Mouse (Mus musculus) lung, postnatal 0 days (tissue): ENCODE data around the gene Gabrb1. TPM values are rescaled to one million over a fixed set of nuclear protein-coding genes. Genes with fewer than 3 reads are reported as not detected.
A peak's percentile ranks its signal among the peaks of the same experiment; 100 is the strongest.

Source experiments
- ATAC-seq: fragments of 200-750 bp; cut with Nextera tagmentation; 2 replicates; pipeline ENCODE4 v1.8.0; 2017; ENCODE audit warnings: moderate library complexity
- DNase-seq: peaks from one replicate; pipeline ENCODE4 v3.0.0-alpha.2; 2016; ENCODE audit warnings: low spot score
- H3K27ac ChIP-seq: fragments of 300-500 bp; sonication (generic); 2 replicates; pipeline ENCODE4 v1.5.1; 2014; ENCODE audit warnings: antibody characterized with exemption, mild to moderate bottlenecking, low read length, mixed read lengths
- H3K27me3 ChIP-seq: fragments of 300-500 bp; sonication (generic); replicated peaks from 2 replicates; pipeline ENCODE4 v1.6.1; 2014; ENCODE audit warnings: low read length, mixed read lengths; ENCODE audit not compliant: insufficient read depth
- H3K36me3 ChIP-seq: fragments of 300-500 bp; sonication (generic); 2 replicates; pipeline ENCODE4 v1.6.1; 2014; ENCODE audit warnings: low read length, mixed read lengths; ENCODE audit not compliant: insufficient read depth
- H3K4me1 ChIP-seq: fragments of 300-500 bp; sonication (generic); 2 replicates; pipeline ENCODE4 v1.6.1; 2014; ENCODE audit warnings: antibody characterized with exemption, low read depth, low read length, mixed read lengths; ENCODE audit not compliant: insufficient read depth
- H3K4me2 ChIP-seq: fragments of 300-500 bp; sonication (generic); replicated peaks from 2 replicates; pipeline ENCODE4 v1.6.1; 2014; ENCODE audit warnings: low read depth, mild to moderate bottlenecking, low read length, moderate library complexity, mixed read lengths
- H3K4me3 ChIP-seq: fragments of 300-500 bp; sonication (generic); 2 replicates; pipeline ENCODE4 v1.5.1; 2014; ENCODE audit warnings: low read depth, low read length
- H3K9ac ChIP-seq: fragments of 300-500 bp; sonication (generic); replicated peaks from 2 replicates; pipeline ENCODE4 v1.6.1; 2014; ENCODE audit warnings: low read depth, mild to moderate bottlenecking
- H3K9me3 ChIP-seq: fragments of 300-500 bp; sonication (generic); 2 replicates; pipeline ENCODE4 v1.6.1; 2016; ENCODE audit warnings: low read length, mixed read lengths
- CTCF ChIP-seq: IDR thresholded peaks from 2 replicates; pipeline ENCODE4 v1.5.1; 2016; ENCODE audit warnings: antibody characterized with exemption, mild to moderate bottlenecking
- EP300 ChIP-seq: IDR thresholded peaks from 2 replicates; pipeline ENCODE4 v1.6.1; 2016; ENCODE audit warnings: antibody characterized with exemption, mild to moderate bottlenecking, control low read depth
- WGBS: fragments of 180-500 bp; shearing (Covaris S2); extraction: QIAGEN DNeasy Blood & Tissue Kit; methylation state at CpG from one replicate; pipeline ENCODE4 v1.1.7; 2014; 5-methylcytosine and 5-hydroxymethylcytosine counted together
- polyA plus RNA-seq: library from polyadenylated mRNA; unstranded; fragments of >200 nt; fragmentation: Nextera tagmentation; extraction: Ambion mirVana; gene quantifications from 2 replicates; pipeline ENCODE4 v1.2.1, GENCODE M21; 2015

The Gabrb1 gene
- polyA plus RNA-seq, 1 experiment from 2014 or later: 1.2 TPM

DNA sequence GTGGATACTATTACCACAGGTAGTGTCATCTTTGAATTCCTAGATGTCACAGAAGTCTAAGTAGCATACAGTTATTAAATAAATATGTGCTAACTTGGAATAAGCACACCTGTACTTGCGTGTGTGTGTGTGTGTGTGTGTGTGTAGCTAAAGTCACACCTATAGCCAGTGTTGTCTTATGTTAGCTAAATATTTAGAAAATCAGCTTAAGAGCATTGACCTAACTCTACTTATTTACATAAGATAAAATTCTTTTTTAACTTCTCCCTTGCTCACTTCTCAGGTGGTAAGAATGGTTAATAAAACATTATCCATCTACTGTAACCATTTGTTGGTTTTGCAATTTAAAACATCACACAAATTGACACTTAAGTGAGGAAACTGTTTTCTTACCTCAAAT, 256.1 kb downstream of the Gabrb1 start:
- Histone ChIP-seq H3K4me3 (no peak overlapping the region), H3K36me3 (no peaks in the 10 kb centered on the region), H3K4me2 (no peak overlapping the region), H3K27me3 (no peaks in the 10 kb centered on the region), H3K4me1 (no peaks in the 10 kb centered on the region), H3K9ac (no peak overlapping the region), H3K9me3 (no peaks in the 10 kb centered on the region), H3K27ac (no peak overlapping the region)
- TF ChIP-seq CTCF (no peak), EP300 (no peak)
- DNase-seq (no peak), ATAC-seq (no peak)
- WGBS: 44% methylated on average over 1 of the region's 1 CpGs

DNA sequence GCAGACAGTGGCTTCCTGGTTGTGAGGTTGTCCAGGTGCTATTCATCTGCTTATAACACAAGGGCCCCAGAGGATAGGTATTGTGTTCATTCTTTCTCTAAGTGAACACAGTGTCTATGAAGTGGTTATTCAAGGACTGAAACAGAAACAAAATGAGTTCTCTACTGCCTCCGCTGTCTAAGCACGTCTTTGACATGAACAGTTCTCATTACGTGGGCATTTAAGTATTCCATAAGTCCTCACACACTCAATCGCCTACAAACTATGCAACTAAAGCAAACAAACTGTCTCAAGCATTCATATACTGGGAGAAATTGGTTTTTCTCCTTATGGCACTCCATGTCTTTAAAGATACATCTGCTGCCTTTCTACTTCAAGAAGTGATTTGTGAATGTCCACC, 257.8 kb downstream of the Gabrb1 start:
- Histone ChIP-seq H3K4me1 (no peaks in the 10 kb centered on the region), H3K4me3 (no peak overlapping the region), H3K36me3 (no peaks in the 10 kb centered on the region), H3K27me3 (no peaks in the 10 kb centered on the region), H3K27ac (no peak overlapping the region), H3K9me3 (no peaks in the 10 kb centered on the region), H3K9ac (no peak overlapping the region), H3K4me2 (no peak overlapping the region)
- DNase-seq (no peak), ATAC-seq (no peak)
- 69% methylated on average over 4 of the region's 4 CpGs for WGBS
- TF ChIP-seq CTCF: no peak
- TF ChIP-seq EP300: no peak

DNA sequence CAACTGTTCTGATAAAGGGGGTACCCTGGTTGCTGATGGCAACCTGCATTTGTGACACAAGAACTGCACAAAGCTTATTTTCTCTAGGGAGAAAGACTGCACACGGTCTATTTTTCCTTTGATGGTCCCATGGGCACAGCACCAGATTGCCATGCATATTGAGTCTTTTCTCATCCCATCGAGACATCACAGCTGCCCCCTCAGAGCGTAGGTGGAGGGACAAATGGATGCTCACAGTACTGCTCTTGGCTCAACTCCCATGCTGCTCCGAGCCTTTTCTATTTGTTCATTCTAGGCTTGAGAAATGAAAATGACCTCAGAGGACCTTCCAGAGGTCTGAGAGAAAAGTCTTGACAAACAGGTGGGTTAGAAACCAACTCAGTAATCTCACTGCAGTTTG, 259.3 kb downstream of the Gabrb1 start:
- Histone ChIP-seq H3K4me1 (no peaks in the 10 kb centered on the region), H3K27me3 (no peaks in the 10 kb centered on the region), H3K4me2 (no peak overlapping the region), H3K27ac (no peak overlapping the region), H3K4me3 (no peak overlapping the region), H3K9ac (no peak overlapping the region), H3K9me3 (no peaks in the 10 kb centered on the region), H3K36me3 (no peaks in the 10 kb centered on the region)
- TF ChIP-seq CTCF (no peak), EP300 (no peak)
- DNase-seq (no peak), ATAC-seq (no peak)
- 75% methylated on average over 4 of the region's 4 CpGs for WGBS

DNA sequence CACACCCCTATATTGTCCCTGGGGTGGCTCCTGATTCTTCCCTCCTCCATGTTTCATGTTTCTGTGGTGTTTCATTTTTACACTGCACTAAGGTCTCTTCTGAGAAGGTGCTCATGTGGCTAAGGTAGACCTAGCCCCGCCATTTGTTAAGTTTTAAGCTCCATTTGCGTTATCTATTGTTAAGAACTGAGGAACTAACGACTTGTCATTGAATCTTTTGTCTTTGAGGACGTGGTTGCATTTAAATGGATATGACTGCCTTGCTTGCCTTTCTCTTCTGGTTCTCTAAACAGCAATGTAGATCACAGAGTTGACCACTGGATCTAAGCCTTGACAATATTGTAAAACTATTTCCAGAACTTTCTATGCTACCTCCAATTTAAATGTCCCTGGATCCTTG, 265.7 kb downstream of the Gabrb1 start:
- no peak for ATAC-seq
- H3K9me3 ChIP-seq: no peaks in the 10 kb centered on the region
- no peak for TF ChIP-seq CTCF
- no peak for TF ChIP-seq EP300
- H3K36me3 ChIP-seq: no peaks in the 10 kb centered on the region
- H3K9ac ChIP-seq: no peak overlapping the region
- no peak overlapping the region for H3K4me2 ChIP-seq
- no peak overlapping the region for H3K27ac ChIP-seq
- 55% methylated on average over 4 of the region's 4 CpGs for WGBS
- H3K27me3 ChIP-seq: no peaks in the 10 kb centered on the region
- no peak for DNase-seq
- no peaks in the 10 kb centered on the region for H3K4me1 ChIP-seq
- no peak overlapping the region for H3K4me3 ChIP-seq

DNA sequence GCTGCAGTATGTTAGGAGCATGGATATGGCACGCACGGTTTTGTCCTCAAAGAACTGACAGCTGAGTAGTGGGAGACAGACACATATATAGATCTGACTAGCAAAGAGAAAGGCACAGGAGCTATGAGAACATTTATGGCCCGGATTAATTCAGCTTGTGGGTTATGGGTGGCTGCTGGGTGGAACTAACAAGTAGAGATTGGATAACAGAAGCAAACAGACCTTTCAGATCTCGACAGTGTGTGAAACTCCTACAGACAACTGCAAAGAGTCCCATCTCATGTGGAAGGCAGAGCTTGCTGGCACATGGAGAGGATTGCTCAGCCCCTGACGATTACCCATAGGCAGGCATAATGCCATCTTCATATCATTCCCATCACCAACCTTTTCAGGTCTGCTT, 268.4 kb downstream of the Gabrb1 start:
- DNase-seq (no peak), ATAC-seq (no peak)
- no peaks in the 10 kb centered on the region for H3K4me1 ChIP-seq
- H3K4me3 ChIP-seq: no peak overlapping the region
- H3K9me3 ChIP-seq: no peaks in the 10 kb centered on the region
- H3K27me3 ChIP-seq: no peaks in the 10 kb centered on the region
- no peaks in the 10 kb centered on the region for H3K36me3 ChIP-seq
- no peak overlapping the region for H3K4me2 ChIP-seq
- 68% methylated on average over 5 of the region's 5 CpGs for WGBS
- TF ChIP-seq CTCF (no peak), EP300 (no peak)
- H3K9ac ChIP-seq: no peak overlapping the region
- H3K27ac ChIP-seq: no peak overlapping the region

DNA sequence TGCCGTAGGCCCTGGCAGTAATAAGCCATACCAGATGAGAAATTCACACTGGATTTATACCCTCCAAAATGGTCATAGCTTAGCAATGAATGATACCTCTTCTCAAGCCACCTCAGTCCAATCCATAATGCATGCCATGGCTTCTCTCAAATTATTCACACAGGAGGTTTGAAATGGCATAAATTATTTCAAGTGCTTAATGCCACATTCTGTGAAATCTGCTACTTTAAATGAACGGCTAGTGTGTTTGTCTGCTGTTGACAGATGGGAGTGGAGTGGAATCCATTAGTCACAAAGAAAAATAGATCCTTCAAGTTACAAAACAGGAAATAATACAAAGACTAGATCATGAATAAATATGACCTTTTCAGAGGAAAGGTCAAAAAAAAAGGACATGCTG, 272.1 kb downstream of the Gabrb1 start:
- ATAC-seq (no peak), DNase-seq (no peak)
- H3K36me3 ChIP-seq: no peaks in the 10 kb centered on the region
- H3K27me3 ChIP-seq: no peaks in the 10 kb centered on the region
- TF ChIP-seq EP300 (no peak), CTCF (no peak)
- H3K27ac ChIP-seq: no peak overlapping the region
- H3K4me2 ChIP-seq: no peak overlapping the region
- H3K4me1 ChIP-seq: no peaks in the 10 kb centered on the region
- H3K9ac ChIP-seq: no peak overlapping the region
- H3K4me3 ChIP-seq: no peak overlapping the region
- H3K9me3 ChIP-seq: no peaks in the 10 kb centered on the region
- WGBS: 68% methylated on average over 2 of the region's 2 CpGs

DNA sequence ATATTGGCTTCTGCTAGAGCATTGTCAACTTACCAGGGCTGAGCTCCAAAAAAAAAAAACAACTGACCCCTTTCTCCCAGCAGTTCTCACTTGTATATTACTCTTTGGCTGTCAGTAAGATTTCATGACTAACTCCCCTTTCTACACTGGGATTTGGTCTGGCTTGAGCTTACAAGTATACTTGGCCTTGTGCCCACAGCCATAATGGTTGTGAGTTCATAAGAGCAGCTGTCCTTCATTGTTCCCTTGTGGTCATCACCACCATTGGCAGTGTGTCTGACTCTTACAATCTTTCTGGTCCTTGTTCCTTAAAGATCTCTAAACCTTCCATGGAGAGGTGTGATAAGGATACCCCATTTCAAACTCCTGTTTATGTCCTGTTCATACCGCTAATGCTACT, 293.5 kb downstream of the Gabrb1 start:
- no peak overlapping the region for H3K9ac ChIP-seq
- ATAC-seq (no peak), DNase-seq (peak; percentile 9)
- no peak overlapping the region for H3K4me3 ChIP-seq
- H3K27ac ChIP-seq: no peak overlapping the region
- no peaks in the 10 kb centered on the region for H3K27me3 ChIP-seq
- H3K4me2 ChIP-seq: no peak overlapping the region
- no peaks in the 10 kb centered on the region for H3K4me1 ChIP-seq
- no peak for TF ChIP-seq CTCF
- no peak for TF ChIP-seq EP300
- WGBS: 82% methylated on average over 1 of the region's 1 CpGs
- no peaks in the 10 kb centered on the region for H3K36me3 ChIP-seq
- no peaks in the 10 kb centered on the region for H3K9me3 ChIP-seq
